Mouse (Mus musculus) kidney, postnatal 36 days (tissue): ENCODE data around the gene Mtor.

Source experiments
- DNase-seq, 2 experiments: peaks; one replicate each; pipeline ENCODE4 v3.0.0; 2021 to 2022; ENCODE audit warnings: mixed read lengths in 2 of 2

Mtor gene

GRCm38 (mm10) chr4:148491448-148491847 is 43.0 kb downstream of the Mtor start:
- peak in 1 of 2 experiments; percentile 53 for DNase-seq

DNA sequence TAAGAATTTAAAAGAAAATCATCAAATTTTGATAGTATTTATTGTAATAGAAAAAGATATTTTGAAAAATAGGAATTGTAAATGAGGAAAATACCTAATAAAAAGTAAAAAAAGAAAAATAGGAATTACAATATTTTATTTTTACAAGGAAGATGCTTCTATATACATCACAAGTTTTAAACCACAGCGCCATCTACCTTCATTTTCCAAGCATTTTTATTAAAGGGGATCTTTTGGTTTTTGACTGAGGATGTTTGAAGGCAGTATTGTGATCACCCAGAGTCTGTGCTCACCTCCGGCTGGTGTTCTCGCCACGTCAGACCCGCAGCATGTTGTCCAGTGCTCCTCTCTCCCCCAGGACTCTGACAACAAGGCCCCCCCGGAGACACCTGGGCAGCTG is 46.7 kb downstream of the Mtor start:
- DNase-seq, result no peak

GRCm38 (mm10) chr4:148495874-148496689 is 47.7 kb downstream of the Mtor start:
- DNase-seq, result peak; percentile 52 to 58

DNA sequence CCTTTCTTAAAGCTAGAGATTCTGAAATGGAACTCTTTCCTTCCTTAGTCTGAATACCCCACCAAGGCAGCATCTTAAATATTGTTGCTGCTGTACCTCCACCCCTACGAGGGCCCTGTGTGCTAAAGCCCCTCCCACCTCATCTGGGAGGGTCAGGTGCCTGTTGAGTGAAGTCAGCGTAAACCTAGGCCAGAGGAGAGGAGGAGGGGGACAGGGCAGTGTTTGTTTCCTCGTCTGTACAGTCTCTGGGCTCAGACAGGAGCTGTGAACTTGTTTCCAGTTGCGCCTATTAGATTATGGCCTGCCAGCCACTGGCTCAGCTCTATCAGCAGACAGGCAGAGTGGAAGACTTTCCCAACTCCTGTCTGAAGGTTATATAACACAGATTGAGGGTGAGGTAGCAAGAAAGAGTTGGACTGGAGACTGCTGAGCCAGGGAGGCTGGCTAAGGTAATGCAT is 52.0 kb downstream of the Mtor start, which contains the start of gene Angptl7:
TSS of gene Angptl7 (minus strand) at position 51 of the 458 bp plus-strand sequence.
- DNase-seq, result peak; percentile 51 to 58

DNA sequence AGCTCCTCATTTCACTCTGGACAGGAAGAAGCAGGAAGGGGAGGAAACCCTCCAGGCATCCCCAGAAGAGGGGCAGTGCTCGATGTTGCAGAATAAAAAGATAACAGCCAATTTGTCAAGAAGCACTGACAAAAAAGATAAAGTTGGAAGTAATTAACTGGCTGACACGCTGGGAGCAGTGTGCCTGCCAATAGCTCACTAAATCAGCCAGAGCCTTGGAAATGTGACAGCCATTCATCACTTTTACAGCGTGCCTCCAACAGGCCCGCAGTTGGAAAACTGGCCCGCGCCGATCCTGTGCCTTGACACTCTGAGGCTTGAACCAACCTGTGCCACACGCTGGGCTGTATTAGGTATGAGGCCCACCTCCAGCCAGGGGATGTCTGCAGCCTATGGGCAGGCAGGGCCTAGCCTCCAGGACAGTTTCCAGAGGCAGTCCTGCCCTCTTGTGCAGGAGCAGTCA is 56.1 kb downstream of the Mtor start:
- DNase-seq, result peak; percentile 58 to 61

GRCm38 (mm10) chr4:148507585-148507984 is 59.2 kb downstream of the Mtor start:
- no peak for DNase-seq

DNA sequence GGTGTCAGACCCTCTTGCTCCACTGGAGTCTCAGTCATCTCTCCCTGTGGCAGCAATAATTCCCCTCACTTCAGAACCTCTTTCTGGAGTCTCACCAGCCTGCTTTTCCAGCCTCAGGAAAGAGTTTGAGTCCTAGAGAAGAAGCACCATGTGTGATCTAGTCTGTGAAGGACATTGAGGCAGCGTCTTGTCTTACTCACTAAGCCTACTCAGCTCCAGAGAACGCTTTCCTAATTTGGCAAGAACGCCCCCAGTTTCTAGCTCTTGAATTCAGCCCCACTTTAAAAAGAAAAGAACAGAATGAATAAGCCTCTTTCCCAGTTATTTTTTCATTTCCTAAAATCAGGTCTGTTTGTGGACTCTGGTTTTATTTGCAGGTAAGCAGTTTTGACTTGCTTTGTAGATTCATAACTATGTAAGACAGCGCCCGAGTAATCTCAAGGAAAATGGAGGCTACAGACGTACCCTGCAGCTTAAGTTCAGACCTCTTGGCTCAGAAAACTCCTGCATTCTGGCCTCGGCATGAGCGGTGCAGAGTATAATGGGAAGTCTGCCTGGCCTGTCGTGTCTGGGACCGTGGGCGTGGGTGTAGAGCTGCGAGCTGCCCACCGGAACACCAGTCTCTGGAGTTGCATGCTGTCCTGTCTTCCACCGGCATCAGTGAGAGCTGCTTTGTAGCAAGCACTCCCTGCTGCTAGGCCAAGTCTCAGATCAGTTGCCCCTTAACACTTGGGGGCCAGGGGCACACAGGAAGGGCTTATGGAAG is 59.9 kb downstream of the Mtor start:
- DNase-seq, result no peak

DNA sequence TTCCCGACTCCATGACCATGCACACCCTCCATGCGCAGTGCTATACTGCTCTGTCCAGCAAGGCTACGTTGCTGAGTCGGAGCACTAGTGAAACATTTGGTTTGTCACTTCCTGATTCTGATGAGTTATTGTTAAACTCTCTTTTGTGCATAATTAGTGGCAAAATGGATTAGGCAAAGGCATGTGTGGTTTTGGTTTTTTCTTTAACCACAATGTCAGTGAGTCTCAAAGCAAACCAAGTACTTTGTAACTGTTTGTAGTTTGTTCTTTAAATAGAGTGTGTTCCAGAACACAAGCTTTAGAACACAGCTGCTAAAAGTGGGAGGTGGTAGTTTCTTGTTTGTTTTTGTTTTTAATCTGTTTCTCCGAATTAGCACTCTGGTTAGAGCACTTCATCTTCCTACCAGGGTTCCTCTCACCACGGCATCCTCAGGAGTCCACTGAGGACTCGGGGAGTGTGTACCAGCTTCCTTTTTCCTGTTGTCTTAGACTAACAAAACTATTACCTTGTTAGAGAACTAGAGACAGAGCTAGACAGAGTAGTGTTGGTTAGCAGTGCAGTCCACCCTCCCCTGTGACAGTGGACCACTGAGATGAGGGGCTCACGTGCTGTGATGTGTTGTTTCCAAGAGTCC is 61.2 kb downstream of the Mtor start:
- no peak for DNase-seq

DNA sequence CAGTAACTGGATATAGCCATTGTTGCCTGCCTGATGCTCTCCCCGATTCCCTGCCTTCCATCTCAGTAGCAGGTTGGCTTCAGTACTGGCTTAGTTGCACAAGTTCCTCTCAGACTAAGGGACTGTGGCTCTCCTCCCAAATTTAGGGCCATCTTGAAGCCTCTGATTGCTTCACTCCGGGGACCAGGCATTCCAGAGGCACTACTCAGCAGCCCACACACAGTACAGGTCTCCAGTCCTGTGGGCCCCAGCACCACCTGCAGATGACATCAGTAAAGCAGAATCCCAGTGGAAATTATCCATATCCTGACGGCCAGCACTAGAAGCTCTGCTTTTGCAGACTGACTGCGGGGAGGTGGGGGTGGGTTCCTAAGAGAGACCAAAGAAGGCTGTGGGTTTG is 62.3 kb downstream of the Mtor start:
- no peak for DNase-seq

DNA sequence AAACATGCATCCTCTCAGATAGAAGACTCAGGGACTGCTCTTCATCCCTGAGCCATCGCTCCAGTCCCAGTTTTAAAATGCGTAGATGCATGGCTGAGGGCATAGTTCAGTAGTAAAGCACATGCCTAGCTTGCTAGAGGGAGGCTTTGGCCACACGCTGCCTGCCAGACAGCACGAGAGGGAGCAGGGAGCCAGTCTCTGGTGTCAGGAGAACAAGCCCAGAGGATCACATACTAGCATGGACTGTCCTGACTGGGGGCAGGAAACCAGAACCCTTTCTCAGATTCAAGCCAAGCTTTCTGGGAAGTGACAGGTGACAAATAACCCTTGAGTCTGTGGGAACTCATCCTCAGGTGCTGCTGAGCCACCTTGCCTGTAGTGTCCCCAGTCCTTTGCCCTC is 62.9 kb downstream of the Mtor start:
- no peak for DNase-seq

GRCm38 (mm10) chr4:148513021-148513559 is 64.7 kb downstream of the Mtor start:
- DNase-seq, result peak; percentile 47 to 79

GRCm38 (mm10) chr4:148515313-148515712 is 66.9 kb downstream of the Mtor start:
- peak; percentile 79 for DNase-seq

- peak in 1 of 2 experiments; percentile 68 for DNase-seq
Measured at GRCm38 (mm10) chr4:148517809-148518208, 69.4 kb downstream of the Mtor start.

GRCm38 (mm10) chr4:148518235-148518795 is 69.9 kb downstream of the Mtor start:
- DNase-seq, result no peak

DNA sequence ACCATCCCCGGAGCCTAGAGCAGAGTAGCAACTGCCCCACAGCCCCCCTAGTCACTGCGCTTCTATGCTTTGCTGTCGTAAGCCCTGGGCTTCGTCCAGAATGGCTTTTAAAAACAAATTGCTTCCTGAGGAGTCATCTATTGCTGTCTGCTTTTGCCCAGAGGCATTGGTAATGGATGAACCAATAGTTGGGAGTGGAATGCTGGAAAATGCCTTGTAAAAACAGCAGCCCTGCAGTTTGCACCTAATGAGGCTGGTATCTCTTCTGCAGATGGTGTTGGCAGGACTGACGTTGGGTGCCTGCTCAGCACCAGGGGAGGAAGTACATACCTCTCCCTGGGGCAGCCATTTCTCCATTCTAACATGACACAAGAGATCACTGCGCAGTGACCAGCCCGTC is 75.1 kb downstream of the Mtor start:
- no peak for DNase-seq

DNA sequence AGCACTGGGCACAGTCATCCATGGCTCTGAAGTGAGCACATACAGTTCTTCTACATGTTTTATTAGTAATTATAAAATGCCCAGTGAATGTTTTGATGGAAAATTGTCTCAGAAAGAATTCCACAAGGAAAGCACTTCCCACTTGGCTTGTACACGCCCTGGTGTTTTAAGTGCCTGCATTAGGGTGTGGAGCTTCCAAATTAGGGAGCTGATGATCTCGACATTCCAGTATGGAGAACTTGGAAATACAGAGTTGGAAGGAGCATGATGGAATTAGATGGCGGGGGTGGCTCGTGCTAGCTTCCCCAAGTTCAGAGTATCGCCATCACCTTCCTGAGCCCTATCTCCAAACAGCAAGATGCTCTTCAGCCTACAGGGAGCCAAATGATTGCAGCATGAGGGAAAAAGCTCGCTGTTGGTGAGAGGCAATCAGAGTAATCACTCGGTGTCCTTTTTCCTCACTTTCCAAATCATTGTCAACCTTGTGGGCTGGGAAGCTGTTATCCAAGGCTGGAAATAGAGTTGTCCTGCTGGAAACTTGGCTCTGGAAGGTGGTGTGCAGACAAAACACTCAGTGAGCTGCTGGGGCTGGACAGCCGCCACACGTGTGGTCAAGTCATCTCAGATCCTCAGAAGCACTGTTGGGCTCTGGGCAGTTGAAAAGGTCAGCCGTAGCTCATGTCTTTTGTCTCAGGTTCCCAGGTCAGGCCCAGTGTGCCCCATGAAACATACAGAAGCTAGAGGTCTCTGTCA is 78.9 kb downstream of the Mtor start:
- DNase-seq, result no peak

DNA sequence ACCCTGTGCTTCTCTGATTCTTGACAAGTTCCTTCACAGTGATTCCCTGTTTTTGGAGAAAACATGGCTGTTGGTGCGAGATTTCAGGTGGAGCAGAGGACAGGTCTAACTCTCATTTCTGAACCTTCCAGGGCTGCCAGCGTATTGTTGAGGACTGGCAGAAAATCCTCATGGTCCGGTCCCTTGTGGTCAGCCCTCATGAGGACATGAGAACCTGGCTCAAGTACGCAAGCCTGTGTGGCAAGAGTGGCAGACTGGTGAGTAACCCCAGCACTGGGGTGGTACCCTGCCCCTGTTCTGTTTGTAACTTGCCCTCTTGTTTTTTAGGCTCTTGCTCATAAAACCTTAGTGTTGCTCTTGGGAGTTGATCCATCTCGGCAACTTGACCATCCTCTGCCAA is 81.9 kb downstream of the Mtor start:
- DNase-seq, result no peak

- no peak for DNase-seq
Measured at GRCm38 (mm10) chr4:148530778-148531177, 82.4 kb downstream of the Mtor start.

DNA sequence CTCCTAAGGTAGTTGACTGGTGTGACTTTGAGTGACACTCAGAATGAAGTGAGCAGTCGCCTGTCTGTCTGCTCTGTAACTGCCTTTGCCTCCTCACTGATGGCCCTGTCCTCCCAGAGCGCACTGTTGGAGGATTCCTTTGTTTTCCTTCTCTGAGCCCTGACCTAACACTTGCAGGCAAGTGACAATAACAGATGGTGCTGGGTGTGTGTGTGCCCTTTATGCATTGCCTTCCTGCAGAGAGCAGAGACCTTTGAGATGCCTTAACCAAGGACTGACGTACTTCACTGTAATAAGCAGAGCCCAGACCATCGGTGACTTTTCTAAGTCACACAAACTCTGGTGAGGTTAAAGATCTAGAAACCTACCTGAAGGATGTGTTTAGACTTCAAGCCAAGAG is 82.9 kb downstream of the Mtor start:
- DNase-seq, result no peak

GRCm38 (mm10) chr4:148532516-148532915 is 84.1 kb downstream of the Mtor start:
- no peak for DNase-seq

DNA sequence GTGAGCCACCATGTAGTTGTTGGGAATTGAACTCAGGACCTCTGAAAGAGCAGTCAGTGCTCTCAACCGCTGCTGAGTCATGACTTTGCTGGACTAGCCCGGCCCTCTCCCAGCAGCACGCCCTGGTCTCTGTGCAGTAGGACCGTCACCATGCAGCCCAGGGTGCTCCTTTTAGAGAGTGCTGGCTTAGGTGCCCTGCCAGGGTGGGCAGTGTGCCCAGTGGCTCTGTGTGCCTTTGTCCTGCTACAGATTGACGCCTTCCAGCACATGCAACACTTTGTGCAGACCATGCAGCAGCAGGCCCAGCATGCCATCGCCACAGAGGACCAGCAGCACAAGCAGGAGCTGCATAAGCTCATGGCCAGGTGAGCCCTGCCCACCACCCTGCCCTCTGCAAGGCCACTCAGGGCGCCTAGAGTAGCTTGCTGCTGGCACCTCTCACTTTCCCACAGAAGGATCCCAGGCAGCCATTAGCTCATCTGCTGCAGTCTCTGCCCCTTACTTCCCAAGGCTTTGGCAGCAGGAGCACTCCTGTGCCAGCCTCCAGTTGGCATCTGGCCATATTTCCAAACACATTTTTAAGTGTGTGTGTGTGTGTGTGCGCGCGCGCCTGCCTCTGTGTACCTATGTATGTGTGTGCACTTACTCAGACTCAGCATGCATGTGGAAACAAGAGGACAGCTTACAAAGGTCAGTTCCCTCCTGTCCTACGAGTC is 85.4 kb downstream of the Mtor start:
- peak in 1 of 2 experiments; percentile 33 for DNase-seq
